In the genomic region with DNA sequence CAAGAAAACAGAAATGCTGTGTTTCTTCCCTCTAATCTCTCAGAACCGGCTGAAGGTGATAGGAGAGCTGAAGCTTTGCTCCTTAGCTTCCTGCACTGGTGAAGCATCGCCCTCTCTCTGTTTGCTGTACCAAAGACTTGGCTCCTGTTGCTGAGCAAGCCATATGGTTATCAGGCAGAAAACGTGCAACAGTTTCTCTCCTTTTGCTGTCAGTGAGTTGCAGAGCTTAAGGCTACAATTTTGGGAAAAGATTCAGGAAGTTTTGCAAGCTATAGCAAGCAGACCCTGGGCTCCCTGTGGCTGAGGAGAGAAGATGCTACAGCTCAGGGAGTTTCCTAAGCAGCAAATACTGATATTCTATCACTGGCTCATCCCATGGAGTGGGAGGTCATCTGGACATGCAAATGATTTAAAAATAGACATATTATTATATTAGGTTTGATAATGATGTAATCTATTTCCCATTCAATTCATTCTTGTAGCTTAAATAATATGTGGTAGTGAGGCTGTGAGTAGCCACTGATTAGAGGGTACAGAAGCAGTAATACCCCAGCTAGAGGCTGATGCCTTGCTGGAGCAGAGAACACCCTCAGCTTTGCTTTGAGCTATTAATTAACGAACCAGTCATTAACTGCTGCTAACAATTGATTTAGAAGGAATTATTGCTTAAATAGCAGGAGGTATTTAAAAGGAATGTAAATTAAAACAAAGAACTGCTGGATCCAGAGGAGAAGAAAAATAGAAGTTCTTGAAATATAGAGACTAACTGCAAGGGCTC, we compare ENCODE assay signal across 14 mouse cellular contexts.
DNase-seq lines count a peak whose midpoint lies in the region; ATAC-seq lines count a peak whose summit lies in the region.
"Had no signal": no experiment of that assay in that cellular context is flagged by ENCODE, and none has a peak within 500 bp of the region (broad histone marks: within the 10 kb centered on the region; RNA-seq: fewer than 3 reads in every experiment).

No protein-coding gene starts in this region.

- no peak overlapping the region for H3K4me2 ChIP-seq in neural tube, embryonic 14.5 days (ENCODE audit: low read depth, low read length)
- no peak overlapping the region for H3K4me2 ChIP-seq in hindbrain, embryonic 11.5 days (replicated peaks; ENCODE audit: low read depth, low read length)
- H3K4me2 ChIP-seq: hindbrain, embryonic 12.5 days; neural tube, embryonic 12.5 days had no signal

- H3K36me3 ChIP-seq in neural tube, embryonic 14.5 days (ENCODE audit: control insufficient read depth, insufficient read depth, low read length), result no peaks in the 10 kb centered on the region
- H3K36me3 ChIP-seq in hindbrain, embryonic 11.5 days (ENCODE audit: control insufficient read depth, insufficient read depth, low read length), result no peaks in the 10 kb centered on the region
- H3K36me3 ChIP-seq: hindbrain, embryonic 12.5 days; neural tube, embryonic 12.5 days had no signal

- no peak overlapping the region for H3K27ac ChIP-seq in neural tube, embryonic 14.5 days (ENCODE audit: low read depth, low read length)
- H3K27ac ChIP-seq in hindbrain, embryonic 11.5 days (ENCODE audit: low read depth, low read length), result no peak overlapping the region
- H3K27ac ChIP-seq: heart, adult 2 months; hindbrain, embryonic 12.5 days; liver, embryonic 14.5 days; neural tube, embryonic 12.5 days had no signal

- 58% methylated on average over 4 of the region's 4 CpGs for WGBS in neural tube, embryonic 14.5 days
- 68% methylated on average over 4 of the region's 4 CpGs for WGBS in hindbrain, embryonic 11.5 days

- H3K27me3 ChIP-seq in neural tube, embryonic 14.5 days (ENCODE audit: control insufficient read depth, insufficient read depth, low read length), result no peaks in the 10 kb centered on the region
- H3K27me3 ChIP-seq in hindbrain, embryonic 11.5 days (ENCODE audit: control insufficient read depth, insufficient read depth, low read length), result no peaks in the 10 kb centered on the region
- H3K27me3 ChIP-seq: hindbrain, embryonic 12.5 days; neural tube, embryonic 12.5 days had no signal

- no peak overlapping the region for H3K9ac ChIP-seq in neural tube, embryonic 14.5 days (replicated peaks; ENCODE audit: low read depth, low read length)
- H3K9ac ChIP-seq in hindbrain, embryonic 11.5 days (ENCODE audit: low read depth, low read length), result no peak overlapping the region
- H3K9ac ChIP-seq: hindbrain, embryonic 12.5 days; liver, embryonic 14.5 days; neural tube, embryonic 12.5 days had no signal

- H3K4me3 ChIP-seq in neural tube, embryonic 14.5 days (ENCODE audit: low read depth, low read length), result no peak overlapping the region
- H3K4me3 ChIP-seq in hindbrain, embryonic 11.5 days (ENCODE audit: low read depth, low read length), result no peak overlapping the region
- H3K4me3 ChIP-seq: heart, adult 2 months; hindbrain, embryonic 12.5 days; neural tube, embryonic 12.5 days had no signal

- ATAC-seq in neural tube, embryonic 14.5 days (ENCODE audit: low read depth), result peak; percentile 60; the same call in 1 of the 2 replicates
- no peak for ATAC-seq in hindbrain, embryonic 11.5 days (ENCODE audit: low FRiP score)
- ATAC-seq: activated CD4-positive, CD25-positive, alpha-beta regulatory T cell, adult 4 months had no signal

- no peak for DNase-seq in neural tube, embryonic 10.5 days (ENCODE audit: extremely low spot score, low spot score)
- DNase-seq in cerebellum, postnatal 14 days, result peak; percentile 60 to 79
- DNase-seq in layer of hippocampus, postnatal 14 days (ENCODE audit: low spot score in 2 of 2), result peak; percentile 17 to 60
- DNase-seq in right cerebral cortex, postnatal 36 days (ENCODE audit: low spot score in 2 of 2), result peak; percentile 28 to 30
- DNase-seq in hindbrain, embryonic 11.5 days (ENCODE audit: low spot score), result no peak
- DNase-seq in kidney, adult 8-10 months, result no peak
- DNase-seq: heart, adult 2 months; kidney, postnatal 25 days; thymus, postnatal 14 days had no signal

- H3K9me3 ChIP-seq in neural tube, embryonic 14.5 days (ENCODE audit: control insufficient read depth, low read length), result no peaks in the 10 kb centered on the region
- H3K9me3 ChIP-seq in hindbrain, embryonic 11.5 days (ENCODE audit: control insufficient read depth, low read length), result no peaks in the 10 kb centered on the region
- H3K9me3 ChIP-seq: hindbrain, embryonic 12.5 days; neural tube, embryonic 12.5 days had no signal

- H3K4me1 ChIP-seq in neural tube, embryonic 14.5 days (ENCODE audit: control insufficient read depth, insufficient read depth, low read length), result no peaks in the 10 kb centered on the region
- no peaks in the 10 kb centered on the region for H3K4me1 ChIP-seq in hindbrain, embryonic 11.5 days (replicated peaks; ENCODE audit: control insufficient read depth, insufficient read depth, low read length)
- H3K4me1 ChIP-seq: hindbrain, embryonic 12.5 days; neural tube, embryonic 12.5 days had no signal

Comparison
In these comparisons a context has a peak if more than half of its experiments do, and no peak if none do; other contexts are left out.
1. DNase-seq: peak in cerebellum, postnatal 14 days (2 of 2), layer of hippocampus, postnatal 14 days (2 of 2) and right cerebral cortex, postnatal 36 days (2 of 2); none in neural tube, embryonic 10.5 days (single experiment), hindbrain, embryonic 11.5 days (single experiment) and kidney, adult 8-10 months (0 of 2).